In the genomic region with DNA sequence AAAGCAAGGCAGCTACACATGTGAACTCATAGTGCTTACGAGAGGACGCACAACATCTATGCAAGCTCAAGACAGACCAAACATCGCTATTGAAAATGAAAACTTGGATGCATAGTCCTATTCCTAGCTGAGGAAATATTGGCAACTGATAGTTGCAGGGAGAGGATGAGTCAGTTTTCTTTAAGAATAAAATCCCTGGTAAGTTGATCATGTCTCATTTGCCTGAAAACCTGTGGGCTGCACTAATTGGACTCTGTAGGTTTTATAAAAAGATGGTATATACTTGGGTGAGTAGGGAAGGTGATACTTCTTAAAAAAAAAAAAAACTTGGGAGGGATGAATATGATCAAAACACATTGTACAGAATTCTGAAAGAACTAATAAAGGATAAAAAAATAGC, we compare ENCODE assay signal across 14 mouse cellular contexts.
"Had no signal": no experiment of that assay in that cellular context is flagged by ENCODE, and none has a peak within 500 bp of the region (broad histone marks: within the 10 kb centered on the region; RNA-seq: fewer than 3 reads in every experiment).

No protein-coding gene starts in this region.

- DNase-seq: kidney, adult 11 months; kidney, adult 8-10 months; kidney, postnatal 10 days; kidney, postnatal 36 days; liver, embryonic 13.5 days; lung, adult 2 months; lung, postnatal 14 days; lung, postnatal 4 days; midbrain, embryonic 14.5 days; right cerebral cortex, postnatal 25 days; thymus, adult 2 months; thymus, postnatal 14 days; thymus, postnatal 4 days had no signal

- H3K4me3 ChIP-seq: kidney, embryonic 15.5 days; liver, embryonic 13.5 days had no signal

- H3K27ac ChIP-seq: kidney, embryonic 15.5 days; liver, embryonic 13.5 days had no signal
